Mouse (Mus musculus) cortical plate, adult 2 months (tissue): Measurements from ENCODE around the gene Ap2a2.

Experiments used
- CTCF ChIP-seq: fragments of 200-500 bp; IDR thresholded peaks from 2 replicates; pipeline ENCODE4 v1.5.1; 2011; ENCODE audit warnings: mild to moderate bottlenecking, control low read depth, low read length; ENCODE audit not compliant: insufficient read depth; ENCODE audit errors: extremely low read depth
- POLR2A ChIP-seq: fragments of 200-500 bp; IDR thresholded peaks from 2 replicates; pipeline ENCODE4 v1.6.1; 2011; ENCODE audit warnings: mild to moderate bottlenecking, low read length, control low read depth; ENCODE audit not compliant: insufficient read depth; ENCODE audit errors: extremely low read depth

- no peak for TF ChIP-seq POLR2A
- no peak for TF ChIP-seq CTCF
Observed at GRCm38 (mm10) chr7:141550464-141550863, 11.5 kb upstream of the Ap2a2 start.
